Mouse (Mus musculus) cerebellum, adult 9-11 months (tissue): ENCODE data around the gene Grb2.
"Not testable (repeated sequence)": the region's sequence is repeated elsewhere in the genome, so short reads cannot be mapped to it uniquely, and the experiment has no call there.

Experiments used
- DNase-seq: peaks from one replicate; pipeline ENCODE4 v3.0.0; 2022

Grb2 gene

GRCm38 (mm10) chr11:115684877-115685276 lies 23.5 kb downstream of the Grb2 start:
- no peak for DNase-seq

GRCm38 (mm10) chr11:115683326-115683725 lies 25.1 kb downstream of the Grb2 start:
- DNase-seq: no peak

GRCm38 (mm10) chr11:115682411-115682810 lies 26.0 kb downstream of the Grb2 start:
- DNase-seq: no peak

- DNase-seq: no peak
These were observed 28.7 kb downstream of the Grb2 start for GRCm38 (mm10) chr11:115679554-115680238.

GRCm38 (mm10) chr11:115678861-115679260 lies 29.5 kb downstream of the Grb2 start:
- DNase-seq: no peak

- no peak for DNase-seq
These were observed 30.9 kb downstream of the Grb2 start for GRCm38 (mm10) chr11:115677511-115677910.

GRCm38 (mm10) chr11:115676738-115677137 lies 31.7 kb downstream of the Grb2 start:
- DNase-seq: no peak

GRCm38 (mm10) chr11:115674235-115674865 lies 34.0 kb downstream of the Grb2 start:
- no peak for DNase-seq

GRCm38 (mm10) chr11:115673471-115674234 lies 34.7 kb downstream of the Grb2 start:
- peak; percentile 82 for DNase-seq

- DNase-seq: no peak
These were observed 36.0 kb downstream of the Grb2 start for GRCm38 (mm10) chr11:115672226-115672987.

- no peak for DNase-seq
These were observed 37.8 kb downstream of the Grb2 start for GRCm38 (mm10) chr11:115670451-115671050.

- DNase-seq: no peak
These were observed 44.6 kb downstream of the Grb2 start for GRCm38 (mm10) chr11:115663676-115664335.

- peak; percentile 75 for DNase-seq
These were observed 48.0 kb downstream of the Grb2 start for GRCm38 (mm10) chr11:115660376-115660775.

- no peak for DNase-seq
These were observed 49.9 kb downstream of the Grb2 start for GRCm38 (mm10) chr11:115658521-115658920.

GRCm38 (mm10) chr11:115654128-115654527 lies 54.3 kb downstream of the Grb2 start:
- DNase-seq: no peak

GRCm38 (mm10) chr11:115653194-115653593 lies 55.2 kb downstream of the Grb2 start:
- DNase-seq: no peak

- no peak for DNase-seq
These were observed 56.7 kb downstream of the Grb2 start for GRCm38 (mm10) chr11:115651680-115652079.

GRCm38 (mm10) chr11:115649706-115650105 lies 58.7 kb downstream of the Grb2 start:
- peak; percentile 97 for DNase-seq

- peak; percentile 70 for DNase-seq
These were observed 60.9 kb downstream of the Grb2 start for GRCm38 (mm10) chr11:115647459-115647858.

- DNase-seq: no peak
These were observed 62.0 kb downstream of the Grb2 start for GRCm38 (mm10) chr11:115646439-115646838.

- DNase-seq: not testable (repeated sequence)
These were observed 62.9 kb downstream of the Grb2 start for GRCm38 (mm10) chr11:115645498-115645897.

- DNase-seq: no peak
These were observed 64.1 kb downstream of the Grb2 start for GRCm38 (mm10) chr11:115644308-115644707.
